Mouse (Mus musculus) kidney, embryonic 14.5 days (tissue): ENCODE measurements around the gene Anapc4. TPM values are rescaled to one million over a fixed set of nuclear protein-coding genes. Genes with fewer than 3 reads are reported as not detected.

ENCODE experiments used
- ATAC-seq: fragments of 200-750 bp; cut with Nextera tagmentation; 2 replicates; pipeline ENCODE4 v1.8.0; 2017; ENCODE audit warnings: moderate number of reproducible peaks, mild to moderate bottlenecking, moderate TSS enrichment, moderate library complexity; ENCODE audit not compliant: low FRiP score, low TSS enrichment
- H3K27ac ChIP-seq: fragments of 300-500 bp; sonication (generic); 2 replicates; pipeline ENCODE4 v1.5.1; 2014; ENCODE audit warnings: low read depth, mild to moderate bottlenecking, low read length, moderate library complexity, mixed read lengths
- H3K27me3 ChIP-seq: fragments of 300-500 bp; sonication (generic); 2 replicates; pipeline ENCODE4 v1.6.1; 2014; ENCODE audit warnings: mild to moderate bottlenecking, low read length; ENCODE audit not compliant: control insufficient read depth, insufficient read depth
- H3K36me3 ChIP-seq: fragments of 300-500 bp; sonication (generic); 2 replicates; pipeline ENCODE4 v1.6.1; 2014; ENCODE audit warnings: low read length, mixed read lengths; ENCODE audit not compliant: control insufficient read depth, insufficient read depth
- H3K4me1 ChIP-seq: fragments of 300-500 bp; sonication (generic); 2 replicates; pipeline ENCODE4 v1.6.1; 2014; ENCODE audit warnings: low read length, mixed read lengths; ENCODE audit not compliant: control insufficient read depth, insufficient read depth
- H3K4me2 ChIP-seq: fragments of 300-500 bp; sonication (generic); replicated peaks from 2 replicates; pipeline ENCODE4 v1.6.1; 2014; ENCODE audit warnings: low read depth, mild to moderate bottlenecking, low read length
- H3K4me3 ChIP-seq: fragments of 300-500 bp; sonication (generic); 2 replicates; pipeline ENCODE4 v1.5.1; 2014; ENCODE audit warnings: mild to moderate bottlenecking, low read length
- H3K9ac ChIP-seq: fragments of 300-500 bp; sonication (generic); 2 replicates; pipeline ENCODE4 v1.6.1; 2014; ENCODE audit warnings: low read depth, mild to moderate bottlenecking, low read length, moderate library complexity
- H3K9me3 ChIP-seq: fragments of 300-500 bp; sonication (generic); 2 replicates; pipeline ENCODE4 v1.6.1; 2016; ENCODE audit warnings: low read length; ENCODE audit not compliant: control insufficient read depth
- WGBS: fragments of 180-500 bp; shearing (Covaris S2); extraction: QIAGEN DNeasy Blood & Tissue Kit; methylation state at CpG from one replicate; pipeline ENCODE4 v1.1.7; 2014; 5-methylcytosine and 5-hydroxymethylcytosine counted together
- polyA plus RNA-seq: library from polyadenylated mRNA; unstranded; fragments of >200 nt; fragmentation: Nextera tagmentation; extraction: Ambion mirVana; gene quantifications from 2 replicates; pipeline ENCODE4 v1.2.1, GENCODE M21; 2014

Anapc4 gene
- polyA plus RNA-seq: 76.0 and 120 TPM in 2 replicates

DNA sequence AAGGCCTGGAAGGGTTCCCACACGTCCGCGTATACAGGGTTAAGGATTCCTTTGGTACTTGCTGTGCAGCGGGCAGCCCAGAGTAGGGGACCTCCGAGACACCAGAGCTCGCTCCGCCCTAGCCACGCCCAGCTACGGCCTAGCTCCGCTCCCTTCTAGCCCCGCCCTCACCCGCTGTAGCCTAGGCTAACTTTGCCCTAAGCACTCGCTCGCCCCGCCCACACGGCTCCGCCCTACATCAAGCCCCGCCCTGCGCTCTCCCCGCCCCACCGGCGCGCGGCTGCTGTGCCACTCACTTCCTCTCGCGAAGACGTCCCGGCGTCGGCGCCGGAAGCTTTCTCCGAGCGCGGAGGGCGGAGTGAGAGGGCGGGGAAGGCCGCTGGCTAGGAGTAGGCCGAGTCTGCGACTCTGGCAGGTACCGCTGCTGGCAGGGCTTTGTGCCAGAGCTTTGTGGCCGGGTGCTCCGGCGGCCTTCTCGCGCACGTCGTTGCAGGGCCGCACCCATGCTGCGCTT is at the start of gene Anapc4:
TSS of gene Anapc4 (plus strand) at position 252 of the 514 bp plus-strand sequence.
- no peaks in the 10 kb centered on the region for H3K9me3 ChIP-seq
- H3K4me1 ChIP-seq: peaks cover 9% of the 10 kb centered on the region; the same call in 1 of the 2 replicates
- H3K27me3 ChIP-seq: no peaks in the 10 kb centered on the region
- H3K4me3 ChIP-seq: peak within 1 kb of the TSS; percentile 89
- peak within 1 kb of the TSS; percentile 90 for H3K9ac ChIP-seq
- under 1% methylated on average over 50 of the region's 50 CpGs for WGBS
- peak within 1 kb of the TSS; percentile 79 for H3K4me2 ChIP-seq
- H3K27ac ChIP-seq: peak within 1 kb of the TSS; percentile 90
- H3K36me3 ChIP-seq: peaks cover 7% of the 10 kb centered on the region; the same call in 1 of the 2 replicates
- ATAC-seq: peak; percentile 100

DNA sequence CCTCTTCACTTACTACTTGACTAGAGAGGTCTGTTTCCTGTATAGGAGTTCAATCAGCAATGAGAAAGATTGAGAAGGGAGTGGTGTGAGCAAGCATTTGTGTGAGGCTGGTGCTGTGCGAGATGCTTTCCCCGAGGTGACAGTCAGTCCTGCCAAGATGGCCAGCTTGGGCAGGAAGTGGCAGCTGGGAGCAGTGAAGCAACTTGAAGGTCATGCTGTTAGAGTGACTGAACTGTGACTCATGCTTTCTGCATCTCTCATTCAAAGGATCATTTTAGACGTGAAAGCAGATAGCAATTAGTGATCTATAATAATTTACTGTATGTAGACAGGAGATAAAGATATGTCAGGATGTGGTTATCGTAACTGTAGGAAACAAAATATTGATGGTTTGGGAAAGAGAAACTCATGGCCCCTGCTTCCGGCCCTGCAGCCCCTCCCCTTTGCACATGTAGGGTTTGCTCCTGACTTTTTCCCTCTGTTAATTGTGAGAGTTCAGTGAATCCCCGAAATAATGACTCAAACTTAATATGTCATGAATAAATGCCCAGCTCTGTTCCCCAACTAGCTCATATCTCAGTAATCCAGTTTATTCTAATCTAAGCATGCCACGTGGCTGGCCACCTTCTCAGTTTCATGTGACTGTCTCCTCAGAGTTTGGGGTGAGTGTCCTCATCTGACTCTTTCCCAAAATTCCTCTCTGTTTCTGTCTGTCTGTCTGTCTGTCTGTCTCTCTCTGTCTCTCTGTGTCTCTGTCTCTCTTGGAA is 47.1 kb upstream of the Anapc4 start:
- ATAC-seq: no peak
- H3K9ac ChIP-seq: no peak overlapping the region
- no peak overlapping the region for H3K4me3 ChIP-seq
- no peaks in the 10 kb centered on the region for H3K27me3 ChIP-seq
- no peak overlapping the region for H3K4me2 ChIP-seq
- peaks cover 6% of the 10 kb centered on the region; the same call in 1 of the 2 replicates for H3K36me3 ChIP-seq
- H3K4me1 ChIP-seq: no peaks in the 10 kb centered on the region
- no peak overlapping the region for H3K27ac ChIP-seq
- 78% methylated on average over 7 of the region's 7 CpGs for WGBS
- H3K9me3 ChIP-seq: no peaks in the 10 kb centered on the region

- no peaks in the 10 kb centered on the region for H3K4me1 ChIP-seq
- ATAC-seq: no peak
- H3K9ac ChIP-seq: no peak overlapping the region
- 94% methylated on average over 9 of the region's 9 CpGs for WGBS
- no peaks in the 10 kb centered on the region for H3K9me3 ChIP-seq
- no peak overlapping the region for H3K4me2 ChIP-seq
- H3K27me3 ChIP-seq: no peaks in the 10 kb centered on the region
- peaks cover 25% of the 10 kb centered on the region; the same call in 1 of the 2 replicates for H3K36me3 ChIP-seq
- H3K4me3 ChIP-seq: no peak overlapping the region
- no peak overlapping the region for H3K27ac ChIP-seq
Measured at GRCm38 (mm10) chr5:52793230-52793629, 40.6 kb upstream of the Anapc4 start.

DNA sequence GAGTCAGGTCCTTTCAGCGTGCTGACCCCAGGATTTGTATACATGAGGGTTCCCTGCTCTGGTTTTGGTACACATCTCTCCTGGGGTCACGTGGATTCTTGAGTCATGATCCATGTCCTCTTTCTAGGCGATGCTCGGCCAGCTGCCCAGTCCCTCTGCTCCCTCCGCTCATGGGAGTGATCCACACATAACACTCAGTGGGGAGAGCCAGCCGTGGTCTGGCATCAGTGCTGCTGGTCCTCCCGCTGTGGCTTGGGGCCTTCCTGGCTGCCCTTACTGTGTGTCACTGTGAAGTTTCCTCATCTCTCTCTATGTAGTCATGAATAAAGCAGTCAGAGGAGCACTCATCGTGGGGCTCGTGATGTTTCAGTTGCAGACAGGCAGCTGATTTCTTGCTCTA is 39.7 kb upstream of the Anapc4 start:
- Histone ChIP-seq H3K4me1 (no peaks in the 10 kb centered on the region), H3K27me3 (no peaks in the 10 kb centered on the region), H3K9ac (no peak overlapping the region), H3K9me3 (no peaks in the 10 kb centered on the region), H3K27ac (no peak overlapping the region), H3K4me3 (no peak overlapping the region), H3K4me2 (no peak overlapping the region), H3K36me3 (peaks cover 23% of the 10 kb centered on the region; the same call in 1 of the 2 replicates)
- no peak for ATAC-seq
- 90% methylated on average over 9 of the region's 9 CpGs for WGBS

DNA sequence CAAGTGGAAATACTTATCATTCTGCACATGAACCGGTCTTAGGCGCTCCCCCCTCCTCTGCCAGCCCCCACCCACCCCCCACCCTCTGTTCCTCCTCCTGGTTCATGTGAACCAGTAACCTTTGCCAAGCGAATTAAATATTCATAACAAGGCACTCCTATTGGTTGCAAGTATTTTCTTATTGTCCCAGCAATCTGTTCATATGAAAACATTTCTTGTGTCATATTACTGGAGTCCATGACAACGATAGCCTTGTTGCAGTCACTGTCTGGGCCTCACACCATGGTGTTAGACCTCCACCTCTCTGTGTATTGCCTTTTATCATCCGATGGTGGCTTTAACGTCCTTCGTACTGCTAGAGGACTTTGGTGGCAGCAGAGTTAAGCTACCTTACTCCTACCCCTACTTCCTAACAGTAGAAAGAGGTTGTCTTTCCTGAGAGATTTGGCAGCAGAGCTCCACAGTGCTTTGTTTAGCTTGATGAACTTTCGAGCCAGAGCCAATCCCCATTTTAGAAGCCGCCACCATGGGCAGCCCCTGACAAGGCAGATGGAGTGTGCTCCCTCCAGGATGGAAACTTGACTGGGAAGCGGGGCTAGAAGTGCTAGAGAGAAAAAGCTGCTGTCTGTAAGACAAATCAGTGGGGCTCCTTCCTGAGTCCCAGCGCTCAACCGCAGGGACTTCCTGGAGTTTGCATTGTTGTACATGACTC is 34.4 kb upstream of the Anapc4 start:
- peaks cover 23% of the 10 kb centered on the region; the same call in 1 of the 2 replicates for H3K36me3 ChIP-seq
- no peaks in the 10 kb centered on the region for H3K4me1 ChIP-seq
- WGBS: 88% methylated on average over 12 of the region's 12 CpGs
- H3K27me3 ChIP-seq: no peaks in the 10 kb centered on the region
- no peak overlapping the region for H3K4me2 ChIP-seq
- ATAC-seq: no peak
- H3K9me3 ChIP-seq: no peaks in the 10 kb centered on the region
- H3K27ac ChIP-seq: no peak overlapping the region
- no peak overlapping the region for H3K9ac ChIP-seq
- no peak overlapping the region for H3K4me3 ChIP-seq

DNA sequence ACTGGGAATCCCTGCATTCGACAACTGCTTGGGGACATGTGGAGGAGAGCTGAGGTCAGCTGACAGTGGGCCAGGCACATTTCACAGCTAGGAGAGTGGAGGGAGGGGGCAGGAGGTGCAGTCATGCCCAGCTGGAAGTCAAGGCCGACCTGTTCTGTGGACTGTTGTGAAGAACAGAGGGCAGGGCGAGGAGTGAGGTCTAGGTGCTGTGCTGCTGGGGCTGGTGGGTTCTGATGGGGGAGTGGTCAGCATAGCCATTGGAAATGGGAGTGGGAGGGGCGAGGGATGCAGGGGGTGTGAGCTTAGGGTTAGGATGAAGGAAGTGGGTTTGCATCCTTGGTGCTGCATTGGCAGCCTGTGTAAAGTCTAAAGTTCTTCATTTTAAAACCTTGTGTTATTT is 28.0 kb upstream of the Anapc4 start:
- no peaks in the 10 kb centered on the region for H3K27me3 ChIP-seq
- no peaks in the 10 kb centered on the region for H3K9me3 ChIP-seq
- 65% methylated on average over 4 of the region's 4 CpGs for WGBS
- H3K4me1 ChIP-seq: no peaks in the 10 kb centered on the region
- H3K4me2 ChIP-seq: no peak overlapping the region
- ATAC-seq: no peak
- peaks cover 12% of the 10 kb centered on the region; the same call in 1 of the 2 replicates for H3K36me3 ChIP-seq
- H3K4me3 ChIP-seq: no peak overlapping the region
- no peak overlapping the region for H3K9ac ChIP-seq
- H3K27ac ChIP-seq: no peak overlapping the region

GRCm38 (mm10) chr5:52806349-52806748 is 27.5 kb upstream of the Anapc4 start:
- peaks cover 12% of the 10 kb centered on the region; the same call in 1 of the 2 replicates for H3K36me3 ChIP-seq
- H3K9ac ChIP-seq: no peak overlapping the region
- no peak for ATAC-seq
- no peak overlapping the region for H3K4me3 ChIP-seq
- no peak overlapping the region for H3K27ac ChIP-seq
- WGBS: 83% methylated on average over 8 of the region's 8 CpGs
- H3K9me3 ChIP-seq: no peaks in the 10 kb centered on the region
- H3K4me1 ChIP-seq: no peaks in the 10 kb centered on the region
- H3K27me3 ChIP-seq: no peaks in the 10 kb centered on the region
- no peak overlapping the region for H3K4me2 ChIP-seq

DNA sequence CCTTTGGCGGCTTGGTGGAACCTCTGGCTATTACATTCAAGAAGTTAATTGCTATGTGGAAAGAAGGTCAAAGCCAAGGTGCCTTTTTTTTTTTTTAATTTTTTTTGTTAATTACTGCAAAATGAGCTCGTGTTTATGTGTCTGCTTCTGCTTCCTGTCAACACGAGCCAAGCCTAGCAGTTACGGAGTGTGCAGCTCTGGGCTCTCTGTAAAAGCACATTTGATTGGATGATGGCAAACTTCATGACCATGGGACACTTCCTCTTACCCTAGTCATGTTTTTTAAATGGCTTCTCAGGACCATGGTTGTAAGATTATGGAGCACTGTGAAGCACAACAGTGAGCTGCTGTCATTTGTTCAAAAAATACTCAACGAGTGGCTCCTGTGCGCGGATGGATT is 26.8 kb upstream of the Anapc4 start:
- Histone ChIP-seq H3K9ac (no peak overlapping the region), H3K4me1 (no peaks in the 10 kb centered on the region), H3K27me3 (no peaks in the 10 kb centered on the region), H3K36me3 (peaks cover 12% of the 10 kb centered on the region; the same call in 1 of the 2 replicates), H3K27ac (no peak overlapping the region), H3K9me3 (no peaks in the 10 kb centered on the region), H3K4me3 (no peak overlapping the region), H3K4me2 (no peak overlapping the region)
- ATAC-seq: no peak
- 90% methylated on average over 7 of the region's 7 CpGs for WGBS

DNA sequence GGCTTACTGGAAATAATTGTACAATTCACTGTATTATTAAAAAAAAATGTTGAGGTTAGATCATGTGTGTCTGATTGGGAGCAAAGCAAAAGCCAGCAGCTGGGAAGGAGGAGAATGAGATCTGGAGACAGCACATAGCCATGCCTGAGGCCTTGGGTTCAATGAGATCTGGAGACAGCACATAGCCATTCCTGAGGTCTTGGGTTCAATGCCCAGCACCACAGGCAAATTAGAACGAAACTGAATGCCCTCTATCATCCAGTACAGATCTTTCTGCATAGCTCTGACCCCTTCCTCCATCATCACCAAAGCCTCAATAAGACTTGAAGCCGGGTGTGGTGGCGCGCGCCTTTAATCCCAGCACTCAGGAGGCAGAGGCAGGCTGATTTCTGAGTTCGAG is 23.4 kb upstream of the Anapc4 start:
- Histone ChIP-seq H3K9me3 (no peaks in the 10 kb centered on the region), H3K4me1 (no peaks in the 10 kb centered on the region), H3K27ac (no peak overlapping the region), H3K27me3 (no peaks in the 10 kb centered on the region), H3K4me3 (no peak overlapping the region), H3K36me3 (peaks cover 22% of the 10 kb centered on the region; the same call in 1 of the 2 replicates), H3K9ac (no peak overlapping the region), H3K4me2 (no peak overlapping the region)
- ATAC-seq: no peak
- WGBS: 95% methylated on average over 6 of the region's 6 CpGs
